Mouse (Mus musculus) spleen, adult 18-20 months (tissue): ENCODE results near the gene Tomm40l.

Source experiments
- DNase-seq, 2 experiments: peaks; one replicate each; pipeline ENCODE4 v3.0.0; 2022; ENCODE audit warnings: mixed read lengths in 2 of 2

Tomm40l gene

DNA sequence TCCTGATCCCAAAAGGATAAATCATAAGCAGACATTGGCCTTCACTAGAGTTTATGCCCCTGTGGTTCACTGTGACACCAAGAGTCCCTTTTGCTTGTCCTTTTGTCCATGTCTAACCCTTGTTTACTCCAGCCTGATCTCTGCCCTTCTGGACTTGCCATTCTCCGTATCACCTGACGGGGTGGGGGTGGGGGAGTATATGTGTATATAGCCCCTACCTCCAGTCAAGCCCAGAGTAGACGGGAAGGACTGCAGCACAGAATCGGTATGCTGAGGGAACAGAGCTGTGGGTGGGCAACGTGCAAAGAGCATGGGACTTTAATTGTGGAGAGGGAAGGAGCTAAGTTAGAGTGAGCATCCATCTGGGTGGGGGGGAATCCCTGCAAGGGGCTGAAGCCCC, 2.5 kb upstream of the Tomm40l start, which contains the start of gene Apoa2:
TSS of gene Apoa2 (plus strand) at position 198 of the 400 bp plus-strand sequence.
- DNase-seq, result no peak

DNA sequence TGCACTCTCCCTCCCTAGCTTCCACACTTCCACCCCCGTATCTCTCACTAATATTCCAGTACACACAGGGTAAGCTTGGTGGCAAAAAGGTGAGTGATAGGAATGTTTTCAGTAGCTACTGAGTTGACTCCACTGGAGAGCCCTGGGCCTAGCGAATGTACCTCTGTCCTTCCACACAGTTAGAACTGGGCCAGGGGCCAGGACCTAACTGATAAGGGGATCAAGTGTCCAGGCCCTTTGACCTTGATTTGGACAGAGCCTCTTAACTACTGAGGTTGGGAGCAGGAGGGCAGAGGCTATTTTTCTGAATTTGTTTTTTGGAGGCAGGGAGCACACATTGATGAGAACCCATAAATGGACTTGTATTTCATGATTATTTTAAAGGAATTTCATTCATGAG, 1.5 kb upstream of the Tomm40l start:
- no peak for DNase-seq

DNA sequence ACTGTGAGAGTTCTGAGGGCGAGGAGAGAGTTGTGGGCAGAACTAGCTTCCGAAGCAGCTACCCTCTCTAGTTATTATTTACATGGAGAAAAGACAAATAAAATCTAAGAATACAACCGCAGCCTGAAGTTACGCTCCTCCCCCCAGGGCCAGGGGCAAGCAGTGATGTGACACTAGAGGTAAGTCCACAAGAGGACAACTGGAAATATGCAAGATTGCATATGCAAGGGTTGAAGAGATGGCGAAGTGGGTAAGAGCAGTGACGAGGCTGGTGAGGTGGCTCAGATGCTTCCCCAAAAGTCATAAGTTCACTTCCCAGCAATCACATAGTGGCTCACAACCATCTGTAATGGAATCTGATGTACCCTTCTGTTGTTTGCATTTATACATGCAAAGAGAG, 854 bp upstream of the Tomm40l start:
- DNase-seq, result no peak

DNA sequence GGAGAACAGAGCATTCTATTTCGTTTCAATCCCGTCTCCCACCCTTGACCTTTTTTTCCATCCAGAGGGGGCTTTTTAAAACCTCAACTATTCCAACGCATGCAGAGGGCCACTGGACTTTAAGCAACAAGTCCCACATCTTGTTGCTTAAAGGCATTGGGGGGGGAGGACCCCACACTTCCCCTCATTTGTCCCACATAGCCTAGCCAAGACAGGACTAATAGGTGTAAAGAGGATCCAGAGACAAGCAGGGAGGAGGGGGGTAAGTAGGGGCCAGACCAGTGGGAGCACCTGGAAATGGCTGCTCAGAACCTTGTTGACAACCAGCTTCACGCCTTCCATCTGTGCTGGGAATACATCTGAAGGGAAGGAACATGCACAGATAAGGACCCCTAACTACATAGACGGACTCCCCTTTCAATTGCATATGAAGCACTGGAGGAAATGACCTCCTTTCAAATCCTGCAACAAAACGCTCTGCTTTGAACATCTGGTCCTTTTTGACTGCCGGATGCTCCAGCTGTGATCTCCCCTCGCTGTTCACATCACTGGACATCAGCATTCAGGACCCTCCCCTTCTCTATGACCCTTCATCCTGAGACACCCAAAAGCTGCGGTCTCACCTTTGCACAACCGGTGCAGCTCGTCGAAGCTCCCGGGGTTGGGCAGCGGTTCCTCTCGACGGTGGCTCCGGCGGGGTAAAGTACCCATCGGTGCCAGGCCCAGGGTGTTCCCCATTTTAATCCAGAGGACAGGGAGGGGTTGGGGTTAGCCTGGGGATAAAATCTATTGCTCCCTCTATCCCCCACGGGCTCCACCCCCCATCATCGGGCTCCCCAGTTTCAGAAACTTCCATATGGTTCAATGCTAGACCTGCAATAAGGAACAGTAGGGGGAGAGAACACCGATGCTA, 777 bp downstream of the Tomm40l start:
- peak in 1 of 2 experiments; percentile 27 for DNase-seq

DNA sequence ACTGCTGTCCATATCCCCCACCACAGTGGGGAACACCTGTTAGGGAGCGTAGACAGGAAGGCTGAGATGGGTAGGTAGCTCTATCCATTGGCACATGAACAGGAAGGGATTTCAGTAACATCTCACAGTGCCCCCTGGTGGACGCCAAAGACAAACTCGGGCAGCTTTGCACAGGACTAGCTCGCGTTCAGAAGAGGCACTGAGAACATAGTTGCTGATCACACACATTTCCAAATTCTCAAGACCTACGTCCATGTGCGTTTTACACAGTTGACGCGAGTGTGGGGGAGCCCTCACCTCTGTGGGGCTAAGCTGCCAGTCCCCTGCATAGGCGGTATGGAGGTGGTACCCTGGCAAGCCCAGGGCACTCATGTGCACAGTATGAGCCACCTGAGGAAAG, 1.4 kb downstream of the Tomm40l start:
- peak; percentile 54 to 79 for DNase-seq

DNA sequence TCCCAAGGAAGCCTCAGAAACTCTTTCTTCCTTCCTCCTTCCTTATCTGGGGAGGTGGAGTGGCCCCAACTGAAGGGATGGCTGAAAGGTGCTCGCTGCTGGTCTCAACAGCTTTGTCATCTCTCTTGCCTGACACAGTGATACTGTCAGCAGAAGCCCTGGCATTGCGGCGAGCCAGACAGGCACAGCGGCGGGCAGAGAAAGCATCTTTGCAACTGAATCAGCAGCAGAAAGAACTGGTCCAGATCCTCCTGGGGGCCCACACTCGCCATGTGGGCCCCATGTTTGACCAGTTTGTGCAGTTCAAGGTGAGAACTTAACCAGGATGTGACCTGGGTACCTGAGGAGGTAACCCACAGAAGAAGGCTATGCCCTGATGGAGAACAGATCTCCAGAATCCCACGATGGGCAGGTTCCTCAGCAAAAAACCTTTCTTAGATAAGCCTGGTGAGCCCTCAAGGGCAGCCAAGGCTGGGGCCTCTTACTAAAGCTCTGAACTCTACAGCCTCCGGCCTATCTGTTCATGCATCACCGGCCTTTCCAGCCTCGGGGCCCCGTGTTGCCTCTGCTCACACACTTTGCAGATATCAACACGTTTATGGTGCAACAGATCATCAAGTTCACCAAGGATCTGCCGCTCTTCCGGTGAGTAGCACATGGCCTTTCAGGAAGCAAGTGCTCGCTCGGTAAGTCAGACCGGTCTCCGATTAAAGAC, 5.9 kb downstream of the Tomm40l start:
- DNase-seq, result no peak

DNA sequence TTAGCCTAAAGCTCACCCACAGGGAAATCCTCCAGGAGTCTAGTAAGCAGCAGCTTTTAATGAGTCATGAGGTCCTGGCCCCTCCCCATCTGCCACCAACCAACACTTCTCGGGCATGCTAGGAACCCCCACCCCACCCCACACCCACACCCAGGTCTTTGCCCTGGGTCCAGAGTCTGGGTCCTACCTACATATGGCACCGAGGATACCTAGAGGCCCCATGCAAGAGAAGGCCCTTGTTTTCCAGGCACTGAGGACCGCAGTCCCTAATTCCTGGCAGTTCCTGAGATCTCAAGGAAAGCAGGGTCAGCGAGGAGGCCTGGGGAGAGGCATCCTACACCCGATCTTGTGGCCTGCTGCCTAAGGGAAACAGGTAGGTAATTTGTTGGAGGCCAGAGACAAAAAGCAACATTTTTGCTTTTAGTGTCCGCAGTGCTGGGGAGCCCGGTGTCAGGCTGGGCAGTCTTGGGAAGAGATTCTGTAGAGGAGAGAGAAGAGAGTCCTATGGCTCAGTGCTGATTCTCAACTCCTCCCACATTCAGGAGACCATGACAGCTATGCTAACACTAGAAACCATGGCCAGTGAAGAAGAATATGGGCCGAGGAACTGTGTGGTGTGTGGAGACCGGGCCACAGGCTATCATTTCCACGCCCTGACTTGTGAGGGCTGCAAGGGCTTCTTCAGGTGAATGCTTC, 8.4 kb downstream of the Tomm40l start, which contains the start of gene Nr1i3:
TSS of gene Nr1i3 (plus strand) at position 170 of the 696 bp plus-strand sequence.
- DNase-seq, result no peak

DNA sequence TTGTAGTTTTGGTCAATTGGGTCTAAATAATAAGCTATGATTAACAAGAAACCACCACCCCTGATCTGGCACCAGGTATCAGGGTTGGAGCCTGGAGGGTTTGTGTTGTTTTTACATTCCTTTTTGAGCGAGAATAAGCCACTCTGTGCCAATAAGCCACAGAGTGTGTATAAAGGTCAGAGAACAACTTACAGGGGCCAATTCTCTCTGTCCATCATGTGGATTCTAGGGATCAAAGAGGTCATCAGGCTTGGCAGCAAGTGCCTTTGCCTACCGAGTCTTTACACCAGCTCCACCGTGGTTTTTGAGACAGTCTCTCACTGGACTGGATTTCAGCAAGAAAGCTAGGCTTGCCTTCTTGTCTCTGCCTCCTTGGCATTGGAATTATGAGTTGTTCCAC, 9.5 kb downstream of the Tomm40l start:
- no peak for DNase-seq

DNA sequence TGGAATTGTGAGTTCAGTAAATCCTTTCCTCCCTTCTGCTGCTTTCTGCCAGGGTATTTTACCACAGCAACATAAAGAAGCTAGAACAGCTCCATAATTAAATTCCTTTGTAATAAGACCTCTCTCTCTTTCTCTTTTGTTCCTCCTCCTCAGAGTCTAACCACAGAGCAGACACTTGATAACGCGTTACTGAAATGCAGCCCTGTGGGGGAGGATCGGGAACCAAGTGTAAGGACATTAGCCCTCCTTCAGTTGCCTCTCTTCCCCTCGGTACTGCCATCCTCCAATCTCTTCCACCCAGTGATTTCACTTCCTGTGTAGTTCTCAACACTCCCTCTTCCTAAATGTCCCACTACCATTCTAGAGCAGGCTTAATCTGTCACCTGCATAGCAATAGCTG, 12.9 kb downstream of the Tomm40l start:
- no peak for DNase-seq

DNA sequence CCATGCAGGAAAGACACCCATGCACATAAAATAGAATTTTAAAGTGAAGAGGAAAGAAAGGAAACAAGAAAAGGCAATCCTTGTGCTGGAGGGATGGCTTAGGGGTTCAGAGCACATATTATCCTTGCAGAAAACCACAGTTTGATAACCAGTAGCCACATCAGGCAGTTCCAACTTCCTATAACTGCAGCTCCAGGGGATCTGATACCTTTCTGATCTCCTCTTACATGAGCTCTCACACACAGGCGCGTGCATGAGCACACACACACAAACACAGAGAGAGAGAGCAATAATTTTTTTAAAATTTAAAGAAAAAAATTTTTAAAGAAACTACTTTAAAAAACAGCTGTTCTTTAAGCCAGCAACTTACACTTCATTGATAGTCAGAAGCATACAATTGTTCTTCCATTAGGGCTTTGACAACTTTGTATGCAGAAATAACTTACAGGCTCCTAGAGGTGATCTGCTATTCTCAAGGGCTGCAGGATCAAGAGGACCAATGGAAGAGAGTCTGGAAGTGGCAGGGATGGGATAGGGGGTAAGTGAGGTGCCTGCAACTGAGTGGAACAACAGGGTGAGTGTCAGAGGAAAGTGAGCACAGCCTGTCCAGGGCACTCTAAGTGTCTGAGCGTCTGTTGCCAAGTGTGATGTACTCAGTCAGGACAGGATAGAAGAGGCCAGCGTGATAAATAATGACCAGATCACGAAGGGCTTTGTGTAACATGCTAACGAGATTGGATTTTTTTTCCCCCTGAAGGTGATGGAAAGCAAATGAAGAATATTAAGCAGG, 16.4 kb downstream of the Tomm40l start:
- no peak for DNase-seq

DNA sequence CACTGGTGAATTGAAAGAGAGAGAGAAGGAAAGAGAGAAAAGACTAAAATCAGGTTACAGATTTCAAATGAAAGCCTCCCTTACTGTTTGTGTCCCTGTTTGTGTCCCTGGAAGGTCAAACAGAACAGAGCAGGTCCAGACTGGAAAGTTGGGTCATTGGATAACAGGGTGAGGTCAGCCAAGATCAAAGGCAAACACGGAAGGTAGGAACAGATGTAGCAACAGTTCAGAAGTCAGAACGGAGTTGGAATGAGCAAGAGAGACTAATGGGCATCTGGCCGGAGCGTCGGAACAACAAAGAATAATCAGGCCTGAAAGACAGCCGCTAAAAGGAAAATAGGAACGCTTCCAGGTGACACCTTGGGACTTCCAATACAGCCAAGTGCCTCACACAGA, 18.1 kb downstream of the Tomm40l start:
- DNase-seq, result no peak

DNA sequence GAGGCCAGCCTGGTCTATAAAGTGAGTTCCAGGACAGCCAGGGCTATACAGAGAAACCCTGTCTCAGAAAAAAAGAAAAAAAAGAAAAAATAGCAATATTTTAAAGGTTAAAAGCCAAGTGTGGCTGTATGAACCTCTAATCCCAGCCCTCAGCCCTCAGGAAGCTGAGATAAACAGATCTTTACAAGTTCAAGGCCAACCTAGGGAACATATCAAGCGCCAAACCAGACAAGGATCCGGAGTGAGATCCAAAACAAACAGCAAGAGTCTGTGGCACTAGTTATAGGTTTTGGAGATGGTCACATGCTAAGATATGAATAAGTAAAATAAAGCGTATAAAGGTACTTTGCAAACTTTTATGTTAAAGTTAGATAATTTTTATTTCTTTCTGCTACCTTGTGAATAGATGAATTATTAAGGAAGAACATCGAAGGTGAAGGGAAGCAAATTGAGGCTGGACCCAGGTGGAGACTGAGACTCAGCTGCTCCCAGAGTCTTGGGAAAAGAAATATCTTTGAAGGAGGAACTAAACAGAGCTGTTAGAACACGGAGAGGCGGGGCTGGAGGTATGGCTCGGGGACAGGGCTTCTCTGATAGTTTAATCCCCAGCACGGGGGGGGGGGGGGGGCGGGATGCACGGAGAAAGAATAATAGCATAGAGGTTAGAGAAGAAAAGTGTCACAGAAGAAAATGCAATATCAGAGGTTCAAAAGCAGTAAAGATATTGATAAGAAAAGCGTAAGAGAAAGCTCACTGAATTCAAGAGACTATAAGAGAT, 18.7 kb downstream of the Tomm40l start:
- DNase-seq, result no peak

DNA sequence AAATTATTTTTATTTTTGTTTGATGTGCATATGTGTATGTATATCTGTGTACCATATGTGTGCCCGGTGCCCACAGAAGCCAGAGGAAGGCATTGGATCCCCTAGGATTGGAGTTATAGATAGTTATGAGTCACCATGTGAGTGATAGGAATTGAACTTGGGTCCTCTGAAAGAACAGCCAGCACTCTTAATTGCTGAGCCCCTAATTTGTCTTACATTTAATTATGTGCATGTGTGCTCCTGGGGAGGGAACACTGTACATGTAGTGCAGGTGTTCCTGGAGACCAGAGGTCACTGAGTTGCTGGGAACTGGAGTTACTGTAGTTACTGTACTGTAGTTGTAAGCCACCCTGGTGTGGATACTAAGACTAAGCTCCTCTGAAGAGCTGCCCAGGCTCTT, 21.5 kb downstream of the Tomm40l start:
- no peak for DNase-seq

DNA sequence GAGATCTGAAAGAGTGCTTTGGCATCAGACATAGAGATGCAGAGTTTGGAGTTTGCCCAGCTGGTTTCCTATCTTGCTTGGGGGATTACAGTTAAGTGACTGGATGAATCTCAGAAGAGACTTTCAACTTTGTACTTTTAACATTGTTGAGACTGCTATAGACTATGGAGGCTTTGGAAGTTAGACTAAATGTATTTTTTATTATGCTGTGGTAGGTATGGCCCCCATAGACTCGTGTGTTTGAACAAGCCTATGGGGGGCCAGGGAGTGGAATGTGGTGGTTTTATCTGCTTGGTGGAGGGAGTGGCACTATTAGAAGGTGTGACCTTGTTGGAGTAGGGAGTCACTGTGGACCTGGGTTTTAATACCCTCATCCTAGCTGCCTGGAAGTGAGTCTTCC, 22.8 kb downstream of the Tomm40l start:
- no peak for DNase-seq

DNA sequence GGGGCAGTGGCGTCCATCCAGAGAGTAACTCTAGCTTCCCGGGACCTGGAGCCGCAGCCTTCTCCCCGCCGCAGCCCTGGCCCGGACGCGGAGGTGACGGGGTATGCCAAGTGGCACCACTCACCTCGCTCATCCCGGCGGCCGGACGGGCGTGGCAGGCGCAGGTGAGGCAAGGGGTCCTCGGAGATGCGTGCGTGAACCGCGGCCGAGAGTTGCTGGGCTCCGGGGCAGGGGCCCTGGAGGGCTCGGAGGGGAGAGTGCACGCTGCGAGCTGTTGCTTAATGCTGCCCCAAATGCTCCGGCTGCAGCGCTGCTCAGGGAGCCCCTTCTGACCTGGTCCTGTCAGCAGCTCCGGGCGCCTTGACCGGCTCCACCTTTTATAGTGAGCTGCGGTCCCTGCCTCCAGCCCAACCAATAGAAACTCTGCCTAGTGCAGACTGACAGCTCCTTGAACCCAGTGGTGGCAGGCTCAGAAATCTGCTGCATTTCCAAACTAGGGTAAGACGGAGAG, 26.4 kb downstream of the Tomm40l start, which contains the start of gene Pcp4l1:
TSS of gene Pcp4l1 (minus strand) at position 382 of the 511 bp plus-strand sequence.
- peak in 1 of 2 experiments; percentile 10 for DNase-seq

DNA sequence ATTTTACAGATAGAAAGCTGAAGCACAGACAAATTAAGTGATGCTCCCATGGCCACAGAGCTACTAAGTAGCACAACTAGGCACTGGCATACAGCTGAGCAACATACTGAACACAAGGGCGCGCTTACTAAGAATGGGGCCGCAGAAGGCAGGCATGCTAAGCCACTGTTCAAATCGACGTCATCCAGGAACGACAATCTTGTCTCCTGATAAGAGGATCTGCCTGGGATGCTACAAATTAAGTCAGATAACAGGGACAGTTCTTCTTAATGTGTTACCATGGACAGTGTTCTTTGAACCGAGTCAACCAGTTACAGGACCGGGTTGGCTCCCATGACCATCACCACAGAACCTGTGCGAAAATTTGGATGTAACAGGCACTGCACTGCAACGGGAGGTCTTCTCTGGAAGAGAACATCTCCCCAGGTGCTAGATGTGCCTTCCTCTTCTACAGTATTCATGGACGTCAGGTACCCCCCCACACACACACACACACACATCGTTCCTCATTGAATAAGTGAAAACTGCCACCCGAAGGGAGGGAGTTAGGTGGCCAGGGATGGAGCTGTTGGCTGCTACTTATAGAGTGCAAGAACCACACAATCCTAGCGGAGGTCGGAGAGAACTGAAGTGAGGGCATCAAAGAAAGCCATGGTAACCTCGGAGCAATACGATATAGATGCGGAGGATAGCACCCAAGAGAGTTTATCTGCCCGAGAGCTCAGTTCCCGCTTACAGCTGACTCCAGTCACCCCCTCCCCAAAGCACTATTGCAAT, 27.1 kb downstream of the Tomm40l start:
- DNase-seq, result no peak

DNA sequence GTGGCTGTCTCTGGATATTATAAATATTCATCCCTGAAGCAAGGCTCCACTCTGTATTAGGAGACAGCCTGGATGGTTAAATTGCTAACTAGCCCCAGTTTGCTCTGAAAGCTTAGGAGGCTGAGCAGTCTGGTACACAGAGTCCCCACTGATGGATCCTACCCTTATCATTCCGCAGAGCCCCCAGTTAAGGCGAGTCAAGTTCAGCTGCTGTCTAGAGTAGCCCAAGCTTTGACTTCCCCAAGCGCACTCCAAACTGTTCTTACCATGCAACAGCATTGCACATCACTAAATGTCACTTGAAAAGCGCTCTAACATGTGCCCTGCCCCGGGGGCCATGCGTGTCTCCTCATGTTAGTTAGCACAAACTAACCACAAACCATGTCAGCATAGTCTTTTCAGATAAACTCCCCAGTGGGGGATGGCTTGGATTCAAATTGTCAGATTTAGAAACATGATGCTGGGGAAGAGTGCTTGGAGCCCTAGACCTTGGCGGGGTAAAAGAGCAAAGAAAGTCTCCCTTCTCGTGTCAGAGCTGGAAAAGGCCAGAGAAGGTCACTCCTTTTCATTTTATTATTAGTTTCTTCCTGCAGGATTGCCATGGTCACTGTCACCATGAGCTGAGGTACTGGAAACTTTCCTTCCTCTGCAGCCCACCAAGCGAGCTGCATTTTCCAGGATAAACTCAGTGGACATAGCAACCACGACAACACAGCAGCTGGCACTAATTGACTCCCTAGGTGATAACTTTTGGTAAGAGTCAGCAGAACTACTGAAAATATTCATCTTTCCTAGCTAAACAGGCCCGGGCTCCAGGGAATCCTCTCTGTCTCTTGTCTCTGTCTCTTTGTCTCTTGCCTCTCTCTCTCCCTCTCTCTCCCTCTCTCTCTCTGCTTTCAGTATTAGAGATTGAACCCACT, 28.1 kb downstream of the Tomm40l start:
- no peak for DNase-seq

DNA sequence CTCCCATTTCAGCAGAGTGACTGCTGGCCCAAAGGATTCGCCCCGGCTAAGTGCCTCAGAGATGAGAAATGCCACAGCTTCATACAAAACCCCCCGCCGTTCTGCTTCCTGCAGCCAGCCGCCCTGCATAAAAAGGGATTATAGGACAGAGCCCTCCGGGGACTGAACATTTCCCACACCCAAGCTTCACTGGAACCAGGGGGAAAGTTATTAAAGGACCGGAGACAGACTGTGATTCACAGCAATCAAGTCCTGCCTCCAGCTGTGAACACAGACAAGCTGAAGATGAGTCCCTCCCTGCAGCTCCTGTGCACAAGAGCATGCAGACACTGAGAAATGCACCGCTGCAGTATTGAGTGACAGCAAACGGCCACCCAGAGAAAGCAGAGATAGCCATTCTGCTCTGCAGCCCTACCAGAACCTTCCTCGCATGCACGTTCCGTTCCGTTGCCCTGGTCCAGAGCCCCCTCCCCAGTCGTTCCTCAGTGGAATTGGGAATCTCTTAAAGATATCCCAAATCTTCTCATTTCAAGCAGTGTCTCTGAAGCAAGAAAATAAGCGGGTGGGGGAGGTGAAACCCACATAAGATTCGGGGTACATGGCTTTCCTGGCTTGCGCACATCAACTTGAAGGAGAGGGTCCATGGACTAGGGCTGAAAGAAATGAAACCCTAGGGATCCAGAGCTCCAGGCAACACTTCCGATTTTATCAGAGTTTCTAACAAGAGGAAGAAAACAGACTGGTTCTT, 29.0 kb downstream of the Tomm40l start:
- DNase-seq, result no peak

DNA sequence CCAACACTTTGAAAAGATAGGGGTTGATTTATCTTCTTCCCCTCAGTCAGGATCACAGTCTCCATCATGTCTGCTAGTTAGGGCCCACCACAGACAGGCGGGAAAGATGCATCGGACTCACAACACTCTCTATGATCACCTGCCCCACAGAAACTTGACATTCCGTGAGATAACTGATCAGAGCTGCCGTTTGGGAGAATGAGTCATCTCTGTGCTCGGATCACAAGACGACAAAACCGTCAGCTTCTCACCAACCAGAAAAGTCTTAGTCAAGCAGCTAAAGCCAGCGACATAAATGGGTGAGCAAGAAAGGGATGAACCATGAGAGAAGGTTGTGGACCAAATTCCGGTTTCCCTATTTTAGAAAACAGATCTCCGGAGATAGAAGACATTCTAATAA, 30.0 kb downstream of the Tomm40l start:
- DNase-seq, result no peak
